Mouse (Mus musculus) limb, embryonic 13.5 days (tissue): Measurements from ENCODE around the gene Tfdp1. TPM values are rescaled to one million over a fixed set of nuclear protein-coding genes. Genes with fewer than 3 reads are reported as not detected.

ENCODE experiments used
- ATAC-seq: fragments of 200-750 bp; cut with Nextera tagmentation; 2 replicates; pipeline ENCODE4 v1.8.0; 2017; ENCODE audit warnings: low read depth, moderate number of reproducible peaks, moderate TSS enrichment; ENCODE audit not compliant: low FRiP score
- H3K27ac ChIP-seq: fragments of 300-500 bp; sonication (generic); 2 replicates; pipeline ENCODE4 v1.5.1; 2015; ENCODE audit warnings: inconsistent platforms, mild to moderate bottlenecking, moderate library complexity
- H3K27me3 ChIP-seq: fragments of 300-500 bp; sonication (generic); 2 replicates; pipeline ENCODE4 v1.6.1; 2015; ENCODE audit warnings: mild to moderate bottlenecking, inconsistent platforms
- H3K36me3 ChIP-seq: fragments of 300-500 bp; sonication (generic); 2 replicates; pipeline ENCODE4 v1.6.1; 2015; ENCODE audit warnings: inconsistent platforms, mild to moderate bottlenecking, moderate library complexity
- H3K4me1 ChIP-seq: fragments of 300-500 bp; sonication (generic); 2 replicates; pipeline ENCODE4 v1.6.1; 2015; ENCODE audit warnings: inconsistent platforms
- H3K4me2 ChIP-seq: fragments of 300-500 bp; sonication (generic); replicated peaks from 2 replicates; pipeline ENCODE4 v1.6.1; 2015; ENCODE audit warnings: inconsistent platforms, mild to moderate bottlenecking, moderate library complexity
- H3K4me3 ChIP-seq: fragments of 300-500 bp; sonication (generic); 2 replicates; pipeline ENCODE4 v1.5.1; 2015; ENCODE audit warnings: moderate library complexity, mild to moderate bottlenecking, inconsistent platforms
- H3K9ac ChIP-seq: fragments of 300-500 bp; sonication (generic); 2 replicates; pipeline ENCODE4 v1.6.1; 2015; ENCODE audit warnings: mild to moderate bottlenecking, inconsistent platforms
- H3K9me3 ChIP-seq: fragments of 300-500 bp; sonication (generic); 2 replicates; pipeline ENCODE4 v1.6.1; 2016; ENCODE audit warnings: inconsistent platforms
- WGBS: fragments of 180-500 bp; shearing (Covaris S2); methylation state at CpG from one replicate; pipeline ENCODE4 v1.1.7; 2015; 5-methylcytosine and 5-hydroxymethylcytosine counted together
- polyA plus RNA-seq: library from polyadenylated mRNA; unstranded; fragments of >200 nt; fragmentation: Nextera tagmentation; extraction: Ambion mirVana; gene quantifications from 2 replicates; pipeline ENCODE4 v1.2.1, GENCODE M21; 2015

Gene Tfdp1
- 157 and 161 TPM in 2 replicates for polyA plus RNA-seq

DNA sequence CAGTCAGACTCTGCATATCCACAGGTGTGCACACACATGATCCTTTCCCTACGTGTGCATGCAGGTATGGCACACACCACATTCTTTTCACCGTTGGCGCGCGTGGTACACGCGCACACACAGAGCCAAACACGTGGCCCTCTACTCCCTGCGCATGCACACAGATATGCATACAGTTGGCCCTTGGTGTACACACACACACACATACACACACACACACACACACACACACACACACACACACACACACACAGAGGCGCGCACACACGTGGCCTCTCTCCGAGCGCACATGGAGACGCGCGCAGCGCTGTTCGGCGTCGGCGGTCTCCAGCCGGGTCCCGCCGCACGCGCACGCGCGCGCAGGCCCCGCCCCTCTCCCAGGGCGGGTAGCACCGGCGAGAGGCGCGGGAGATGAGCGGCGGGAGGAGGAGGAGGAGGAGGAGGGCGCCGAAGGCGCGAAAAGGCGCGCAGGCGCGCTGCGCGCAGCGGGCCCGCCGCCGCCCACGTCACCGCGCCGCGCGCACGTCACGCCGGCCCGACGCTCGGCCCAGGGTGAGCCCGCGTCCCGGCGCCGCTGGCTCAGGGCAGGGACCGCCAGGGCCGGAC, at the start of gene Tfdp1:
TSS of gene Tfdp1 (plus strand) at position 497 of the 606 bp plus-strand sequence.
- WGBS = 1% methylated on average over 47 of the region's 72 CpGs
- peak; percentile 93 for ATAC-seq
- Histone ChIP-seq H3K9ac (peak within 1 kb of the TSS; percentile 98), H3K27me3 (no peaks in the 10 kb centered on the region), H3K4me2 (peak within 1 kb of the TSS; percentile 83), H3K36me3 (peaks cover 30% of the 10 kb centered on the region), H3K4me3 (peak within 1 kb of the TSS; percentile 95), H3K27ac (peak within 1 kb of the TSS; percentile 79), H3K9me3 (no peaks in the 10 kb centered on the region), H3K4me1 (peaks cover 22% of the 10 kb centered on the region)

- peaks cover 8% of the 10 kb centered on the region for H3K4me1 ChIP-seq
- H3K27ac ChIP-seq = no peak overlapping the region
- no peak overlapping the region for H3K9ac ChIP-seq
- no peak overlapping the region for H3K4me3 ChIP-seq
- no peaks in the 10 kb centered on the region for H3K9me3 ChIP-seq
- ATAC-seq = no peak
- WGBS = 27% methylated on average over 9 of the region's 9 CpGs
- peaks cover 51% of the 10 kb centered on the region for H3K36me3 ChIP-seq
- H3K27me3 ChIP-seq = no peaks in the 10 kb centered on the region
- no peak overlapping the region for H3K4me2 ChIP-seq
Measured at GRCm38 (mm10) chr8:13292364-13292763, 46.2 kb upstream of the Tfdp1 start.

- no peak overlapping the region for H3K4me3 ChIP-seq
- peaks cover 5% of the 10 kb centered on the region for H3K4me1 ChIP-seq
- no peak overlapping the region for H3K27ac ChIP-seq
- no peaks in the 10 kb centered on the region for H3K9me3 ChIP-seq
- H3K4me2 ChIP-seq = no peak overlapping the region
- ATAC-seq = no peak
- H3K9ac ChIP-seq = no peak overlapping the region
- no peaks in the 10 kb centered on the region for H3K27me3 ChIP-seq
- H3K36me3 ChIP-seq = peaks cover 61% of the 10 kb centered on the region
- WGBS = 89% methylated on average over 9 of the region's 9 CpGs
Measured at GRCm38 (mm10) chr8:13293677-13294470, 44.7 kb upstream of the Tfdp1 start.

GRCm38 (mm10) chr8:13299571-13299970, 39.0 kb upstream of the Tfdp1 start:
- Histone ChIP-seq H3K9ac (no peak overlapping the region), H3K27me3 (no peaks in the 10 kb centered on the region), H3K4me1 (no peaks in the 10 kb centered on the region), H3K27ac (no peak overlapping the region), H3K4me3 (no peak overlapping the region), H3K9me3 (no peaks in the 10 kb centered on the region), H3K4me2 (no peak overlapping the region), H3K36me3 (peaks cover 87% of the 10 kb centered on the region)
- no peak for ATAC-seq
- 92% methylated on average over 8 of the region's 8 CpGs for WGBS

- no peak overlapping the region for H3K27ac ChIP-seq
- WGBS = 78% methylated on average over 7 of the region's 7 CpGs
- H3K36me3 ChIP-seq = peaks cover 87% of the 10 kb centered on the region
- H3K27me3 ChIP-seq = no peaks in the 10 kb centered on the region
- no peak overlapping the region for H3K4me2 ChIP-seq
- H3K4me3 ChIP-seq = no peak overlapping the region
- no peaks in the 10 kb centered on the region for H3K4me1 ChIP-seq
- no peak for ATAC-seq
- H3K9ac ChIP-seq = no peak overlapping the region
- H3K9me3 ChIP-seq = no peaks in the 10 kb centered on the region
Measured at GRCm38 (mm10) chr8:13301036-13301435, 37.5 kb upstream of the Tfdp1 start.

DNA sequence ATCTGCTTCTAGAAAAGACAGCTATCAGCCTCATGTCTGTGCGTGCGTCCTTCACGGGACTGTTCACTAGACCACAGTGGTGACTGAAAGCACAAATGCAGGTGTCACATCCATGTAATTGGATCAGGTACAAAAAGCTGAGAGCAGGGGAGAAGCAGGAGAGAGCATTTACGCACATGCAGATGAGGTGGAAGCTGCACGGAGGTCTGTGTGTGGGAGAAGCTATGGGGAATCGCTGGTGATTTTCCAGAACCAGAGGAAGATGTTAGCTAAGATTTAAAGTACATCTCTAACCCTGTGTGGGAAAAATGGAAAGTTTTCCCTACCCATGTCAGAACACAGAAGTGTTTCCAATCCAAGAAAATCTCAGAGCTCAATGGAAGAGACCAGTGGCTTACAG, 33.1 kb upstream of the Tfdp1 start:
- no peaks in the 10 kb centered on the region for H3K27me3 ChIP-seq
- H3K9me3 ChIP-seq = no peaks in the 10 kb centered on the region
- peaks cover 81% of the 10 kb centered on the region for H3K36me3 ChIP-seq
- no peak overlapping the region for H3K4me3 ChIP-seq
- no peak overlapping the region for H3K9ac ChIP-seq
- H3K4me1 ChIP-seq = no peaks in the 10 kb centered on the region
- WGBS = 93% methylated on average over 6 of the region's 6 CpGs
- no peak overlapping the region for H3K27ac ChIP-seq
- H3K4me2 ChIP-seq = no peak overlapping the region
- ATAC-seq = no peak

DNA sequence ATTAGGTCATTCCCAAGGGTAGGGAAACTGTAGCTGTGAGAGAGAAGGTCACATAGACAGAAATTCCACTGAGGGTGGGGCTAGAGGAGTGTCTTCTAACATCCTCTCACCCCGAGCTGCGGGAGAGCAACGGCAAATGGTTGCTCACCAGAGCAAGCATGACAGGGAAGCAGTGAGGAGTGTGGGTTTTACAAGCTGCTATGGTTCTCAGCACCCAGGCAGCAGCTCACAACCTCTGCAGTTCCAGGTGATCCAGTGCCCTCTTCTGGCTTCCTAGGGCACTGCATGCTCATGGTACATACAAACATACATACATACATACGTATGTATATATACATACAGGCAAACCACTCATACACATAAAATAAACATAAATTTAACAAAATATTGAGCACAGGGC, 32.7 kb upstream of the Tfdp1 start:
- Histone ChIP-seq H3K36me3 (peaks cover 80% of the 10 kb centered on the region), H3K9me3 (no peaks in the 10 kb centered on the region)
- WGBS = 90% methylated on average over 4 of the region's 4 CpGs

DNA sequence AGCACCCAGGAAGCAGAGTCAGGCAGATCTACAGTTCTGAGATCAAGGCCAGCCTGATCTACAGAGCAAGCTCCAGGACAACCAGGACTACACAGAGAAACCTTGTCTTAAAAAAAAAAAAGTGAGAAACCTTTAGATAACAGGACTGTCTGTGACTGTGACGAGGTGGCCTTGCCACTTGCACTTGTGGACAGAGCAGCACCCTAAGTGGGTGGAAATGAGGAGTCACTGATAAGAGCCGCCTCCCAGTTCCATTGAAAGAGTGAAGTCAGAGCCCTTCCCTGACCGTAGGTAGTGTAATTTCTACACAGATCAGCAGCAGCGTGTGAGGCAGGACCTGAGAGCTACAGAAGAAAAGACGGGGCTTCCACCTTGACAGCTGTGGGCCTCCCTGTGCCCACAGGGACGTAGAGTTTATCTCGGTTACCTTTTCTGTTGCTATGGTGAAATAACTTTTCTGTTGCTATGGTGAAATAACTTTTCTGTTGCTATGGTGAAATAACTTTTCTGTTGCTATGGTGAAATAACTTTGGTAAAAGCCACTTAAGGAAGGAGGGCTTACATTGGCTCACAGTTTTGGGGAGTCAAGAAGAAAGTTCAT, 32.1 kb upstream of the Tfdp1 start:
- H3K4me3 ChIP-seq = no peak overlapping the region
- H3K4me2 ChIP-seq = no peak overlapping the region
- no peaks in the 10 kb centered on the region for H3K4me1 ChIP-seq
- H3K27me3 ChIP-seq = no peaks in the 10 kb centered on the region
- no peaks in the 10 kb centered on the region for H3K9me3 ChIP-seq
- H3K27ac ChIP-seq = no peak overlapping the region
- WGBS = 85% methylated on average over 7 of the region's 7 CpGs
- H3K9ac ChIP-seq = no peak overlapping the region
- ATAC-seq = no peak
- peaks cover 81% of the 10 kb centered on the region for H3K36me3 ChIP-seq

More for the DNA sequence above, 32.7 kb upstream of the Tfdp1 start:
- Histone ChIP-seq H3K27me3 (no peaks in the 10 kb centered on the region), H3K4me1 (no peaks in the 10 kb centered on the region), H3K27ac (no peak overlapping the region), H3K4me2 (no peak overlapping the region), H3K4me3 (no peak overlapping the region), H3K9ac (no peak overlapping the region)
- ATAC-seq = no peak

DNA sequence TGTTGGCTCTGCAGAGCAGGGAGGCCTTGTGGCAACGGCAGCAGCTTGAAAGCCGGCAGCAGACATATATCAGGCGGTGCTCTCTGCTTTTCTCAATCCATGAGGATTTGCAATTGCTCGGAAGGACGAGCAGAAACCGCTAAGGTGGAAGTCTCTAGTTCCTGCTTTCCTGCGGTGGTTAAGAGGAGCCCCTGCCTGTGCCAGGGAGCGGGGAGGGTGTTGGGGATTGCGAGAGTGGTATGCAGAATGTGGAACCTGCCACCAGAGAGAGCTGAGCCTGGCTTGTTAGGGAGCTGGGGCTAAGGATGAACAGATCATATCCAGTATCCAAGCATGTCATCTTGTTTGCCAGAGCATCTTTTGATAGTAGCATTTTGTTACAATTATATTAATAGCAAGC, 31.6 kb upstream of the Tfdp1 start:
- H3K4me3 ChIP-seq = no peak overlapping the region
- no peaks in the 10 kb centered on the region for H3K4me1 ChIP-seq
- H3K27ac ChIP-seq = no peak overlapping the region
- ATAC-seq = no peak
- no peaks in the 10 kb centered on the region for H3K27me3 ChIP-seq
- peaks cover 77% of the 10 kb centered on the region for H3K36me3 ChIP-seq
- no peak overlapping the region for H3K4me2 ChIP-seq
- H3K9me3 ChIP-seq = no peaks in the 10 kb centered on the region
- H3K9ac ChIP-seq = no peak overlapping the region
- WGBS = 82% methylated on average over 9 of the region's 9 CpGs

GRCm38 (mm10) chr8:13314922-13315321, 23.6 kb upstream of the Tfdp1 start:
- WGBS = 78% methylated on average over 3 of the region's 3 CpGs
- Histone ChIP-seq H3K4me3 (no peak overlapping the region), H3K36me3 (peaks cover 80% of the 10 kb centered on the region), H3K27me3 (no peaks in the 10 kb centered on the region), H3K9ac (no peak overlapping the region), H3K9me3 (no peaks in the 10 kb centered on the region), H3K27ac (no peak overlapping the region), H3K4me1 (no peaks in the 10 kb centered on the region), H3K4me2 (no peak overlapping the region)
- ATAC-seq = no peak

GRCm38 (mm10) chr8:13316671-13317070, 21.9 kb upstream of the Tfdp1 start:
- WGBS = 87% methylated on average over 10 of the region's 10 CpGs
- Histone ChIP-seq H3K27me3 (no peaks in the 10 kb centered on the region), H3K4me2 (no peak overlapping the region), H3K9ac (no peak overlapping the region), H3K36me3 (peaks cover 78% of the 10 kb centered on the region), H3K4me1 (no peaks in the 10 kb centered on the region), H3K27ac (no peak overlapping the region), H3K4me3 (no peak overlapping the region), H3K9me3 (no peaks in the 10 kb centered on the region)
- ATAC-seq = no peak

DNA sequence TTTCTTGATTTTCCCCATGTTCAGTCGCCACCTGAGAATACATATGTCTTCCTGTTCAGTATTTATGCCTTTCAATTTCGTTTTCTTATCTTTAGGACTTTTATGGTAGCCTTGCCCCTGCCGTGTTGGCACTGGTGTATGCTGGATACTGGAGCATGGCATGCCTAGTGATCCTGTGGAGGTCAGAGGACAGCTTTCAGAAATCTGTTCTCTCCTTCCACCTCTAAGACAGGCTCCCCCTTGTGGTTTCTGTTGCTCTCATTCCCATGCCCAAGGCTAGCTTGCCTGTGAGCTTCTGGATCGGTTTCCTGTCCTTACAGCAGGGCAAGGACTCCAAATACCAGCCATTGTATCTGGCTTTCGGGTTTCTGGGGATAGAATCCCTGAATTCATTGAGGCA, 12.0 kb upstream of the Tfdp1 start:
- Histone ChIP-seq H3K27ac (no peak overlapping the region), H3K9ac (no peak overlapping the region), H3K4me3 (no peak overlapping the region), H3K9me3 (no peaks in the 10 kb centered on the region), H3K27me3 (no peaks in the 10 kb centered on the region), H3K4me1 (no peaks in the 10 kb centered on the region), H3K36me3 (peaks cover 11% of the 10 kb centered on the region), H3K4me2 (no peak overlapping the region)
- WGBS = 32% methylated on average over 5 of the region's 5 CpGs
- no peak for ATAC-seq
